Mouse (Mus musculus) forebrain, embryonic 10.5 days (tissue): ENCODE data around the gene Nhlrc4. TPM values are rescaled to one million over a fixed set of nuclear protein-coding genes. Genes with fewer than 3 reads are reported as not detected.

Source experiments
- DNase-seq: peaks from one replicate; pipeline ENCODE4 v3.0.0-alpha.2; 2017; ENCODE audit warnings: low spot score; ENCODE audit errors: extremely low spot score
- H3K27ac ChIP-seq: fragments of 300-500 bp; sonication (generic); 2 replicates; pipeline ENCODE4 v1.5.1; 2016; ENCODE audit warnings: mild to moderate bottlenecking
- H3K27me3 ChIP-seq: fragments of 300-500 bp; sonication (generic); 2 replicates; pipeline ENCODE4 v1.6.1; 2016; ENCODE audit warnings: mild to moderate bottlenecking; ENCODE audit not compliant: poor library complexity, severe bottlenecking
- H3K36me3 ChIP-seq: fragments of 300-500 bp; sonication (generic); replicated peaks from 2 replicates; pipeline ENCODE4 v1.6.1; 2016; ENCODE audit warnings: mild to moderate bottlenecking, moderate library complexity
- H3K4me1 ChIP-seq: fragments of 300-500 bp; sonication (generic); 2 replicates; pipeline ENCODE4 v1.6.1; 2016
- H3K4me3 ChIP-seq: fragments of 300-500 bp; sonication (generic); 2 replicates; pipeline ENCODE4 v1.5.1; 2016; ENCODE audit warnings: mild to moderate bottlenecking, moderate library complexity
- H3K9me3 ChIP-seq: fragments of 300-500 bp; sonication (generic); 2 replicates; pipeline ENCODE4 v1.6.1; 2016; ENCODE audit warnings: mild to moderate bottlenecking, moderate library complexity
- WGBS: fragments of 180-500 bp; shearing (Covaris S2); methylation state at CpG from one replicate; pipeline ENCODE4 v1.1.7; 2016; 5-methylcytosine and 5-hydroxymethylcytosine counted together
- polyA plus RNA-seq: library from polyadenylated mRNA; unstranded; fragments of >200 nt; fragmentation: Nextera tagmentation; extraction: Ambion mirVana; gene quantifications from 2 replicates; pipeline ENCODE4 v1.2.1, GENCODE M21; 2016

Gene Nhlrc4
- polyA plus RNA-seq, 1 experiment from 2014 or later: 0.89 TPM

GRCm38 (mm10) chr17:25970954-25971707, 26.4 kb upstream of the Nhlrc4 start:
- DNase-seq: no peak
- peaks cover 29% of the 10 kb centered on the region for H3K36me3 ChIP-seq
- H3K27ac ChIP-seq: no peak overlapping the region
- WGBS: 98% methylated on average over 4 of the region's 4 CpGs
- no peaks in the 10 kb centered on the region for H3K27me3 ChIP-seq
- no peak overlapping the region for H3K4me3 ChIP-seq
- no peaks in the 10 kb centered on the region for H3K4me1 ChIP-seq
- H3K9me3 ChIP-seq: no peaks in the 10 kb centered on the region

- DNase-seq: no peak
- peaks cover 27% of the 10 kb centered on the region for H3K36me3 ChIP-seq
- no peaks in the 10 kb centered on the region for H3K27me3 ChIP-seq
- H3K4me1 ChIP-seq: no peaks in the 10 kb centered on the region
- no peak overlapping the region for H3K4me3 ChIP-seq
- WGBS: 94% methylated on average over 9 of the region's 9 CpGs
- no peaks in the 10 kb centered on the region for H3K9me3 ChIP-seq
- no peak overlapping the region for H3K27ac ChIP-seq
These were observed 25.7 kb upstream of the Nhlrc4 start for GRCm38 (mm10) chr17:25970448-25970847.

GRCm38 (mm10) chr17:25968176-25968575, 23.4 kb upstream of the Nhlrc4 start:
- no peak overlapping the region for H3K27ac ChIP-seq
- H3K9me3 ChIP-seq: no peaks in the 10 kb centered on the region
- no peak for DNase-seq
- H3K36me3 ChIP-seq: peaks cover 47% of the 10 kb centered on the region
- H3K4me1 ChIP-seq: no peaks in the 10 kb centered on the region
- H3K4me3 ChIP-seq: no peak overlapping the region
- WGBS: 95% methylated on average over 1 of the region's 1 CpGs
- H3K27me3 ChIP-seq: no peaks in the 10 kb centered on the region

DNA sequence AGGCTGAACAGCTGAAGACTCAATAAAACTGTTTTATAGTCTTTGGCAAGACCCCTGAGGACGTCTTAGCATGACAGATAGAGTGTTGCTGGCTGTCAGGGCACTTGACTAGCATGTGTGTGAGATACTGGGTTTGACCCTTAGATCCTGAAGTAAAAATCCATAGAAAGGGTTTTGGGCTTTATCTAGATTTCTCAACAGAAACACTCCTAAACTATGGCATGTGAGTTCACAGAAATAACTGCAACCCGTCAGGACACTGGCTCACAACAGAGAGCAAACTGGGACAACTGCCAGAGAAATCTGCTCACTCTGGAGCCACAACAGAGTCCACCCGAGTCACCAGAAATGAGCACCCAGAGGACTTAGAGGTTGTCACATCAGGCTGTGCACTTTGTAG, 22.9 kb upstream of the Nhlrc4 start:
- no peaks in the 10 kb centered on the region for H3K4me1 ChIP-seq
- no peaks in the 10 kb centered on the region for H3K27me3 ChIP-seq
- H3K36me3 ChIP-seq: peaks cover 47% of the 10 kb centered on the region
- WGBS: 84% methylated on average over 3 of the region's 3 CpGs
- no peak overlapping the region for H3K27ac ChIP-seq
- H3K9me3 ChIP-seq: no peaks in the 10 kb centered on the region
- no peak overlapping the region for H3K4me3 ChIP-seq
- no peak for DNase-seq

- Histone ChIP-seq H3K36me3 (peaks cover 67% of the 10 kb centered on the region), H3K4me3 (no peak overlapping the region), H3K27ac (no peak overlapping the region), H3K9me3 (no peaks in the 10 kb centered on the region), H3K4me1 (no peaks in the 10 kb centered on the region), H3K27me3 (no peaks in the 10 kb centered on the region)
- WGBS: 92% methylated on average over 7 of the region's 7 CpGs
- no peak for DNase-seq
These were observed 19.5 kb upstream of the Nhlrc4 start for GRCm38 (mm10) chr17:25964271-25964670.

DNA sequence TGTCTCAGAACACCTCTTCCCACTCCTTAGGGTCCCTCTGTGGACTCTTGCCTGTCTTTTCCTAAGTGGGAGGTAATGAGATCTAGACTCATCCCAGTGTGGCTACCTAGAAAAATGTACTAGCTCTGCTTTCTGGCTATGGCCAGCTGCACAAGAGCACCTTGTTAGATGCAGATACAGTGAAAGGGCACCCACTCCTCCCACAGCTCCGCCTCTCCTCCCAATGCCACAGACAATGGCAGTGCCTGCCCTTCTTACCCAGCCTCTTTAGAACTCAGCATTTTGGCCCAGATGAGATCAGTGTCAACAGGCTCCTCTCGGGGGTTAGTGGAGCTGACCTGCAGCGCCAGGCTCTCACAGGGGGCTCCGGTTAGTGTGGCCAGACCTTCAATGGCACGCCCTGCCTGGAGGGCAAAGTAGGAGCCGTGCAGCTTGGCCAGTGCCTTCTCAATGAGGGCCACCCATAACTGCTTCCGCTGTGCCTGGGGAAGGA, 17.7 kb upstream of the Nhlrc4 start:
- Histone ChIP-seq H3K4me1 (0 out of 2 replicates have a peak, but pooled peaks cover 3% of the 10 kb centered on the region), H3K27me3 (no peaks in the 10 kb centered on the region), H3K36me3 (peaks cover 84% of the 10 kb centered on the region), H3K9me3 (no peaks in the 10 kb centered on the region), H3K4me3 (no peak overlapping the region), H3K27ac (no peak overlapping the region)
- WGBS: 94% methylated on average over 7 of the region's 7 CpGs
- DNase-seq: no peak

DNA sequence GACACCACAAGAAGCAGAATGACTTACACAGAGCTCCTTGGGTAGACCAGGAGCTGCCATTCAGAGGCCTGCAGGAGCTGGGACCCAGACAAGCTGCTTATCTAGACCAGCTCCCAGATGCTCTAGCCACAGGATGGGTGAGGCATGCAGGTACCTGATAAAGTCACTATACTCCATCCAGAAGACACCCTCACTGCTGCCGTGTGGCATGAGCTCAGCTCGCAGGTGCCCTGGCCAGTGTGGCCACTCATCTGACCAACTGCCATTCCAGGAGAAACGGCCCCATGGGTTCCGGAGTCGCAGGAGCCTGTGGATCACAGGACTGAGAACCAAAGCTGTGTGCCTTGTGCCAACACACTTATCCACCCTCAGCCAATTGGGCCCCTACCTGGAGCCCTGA, 16.8 kb upstream of the Nhlrc4 start:
- no peaks in the 10 kb centered on the region for H3K9me3 ChIP-seq
- peaks cover 85% of the 10 kb centered on the region for H3K36me3 ChIP-seq
- no peak for DNase-seq
- 94% methylated on average over 5 of the region's 5 CpGs for WGBS
- no peaks in the 10 kb centered on the region for H3K27me3 ChIP-seq
- H3K27ac ChIP-seq: no peak overlapping the region
- 0 out of 2 replicates have a peak, but pooled peaks cover 7% of the 10 kb centered on the region for H3K4me1 ChIP-seq
- H3K4me3 ChIP-seq: no peak overlapping the region

- Histone ChIP-seq H3K27ac (no peak overlapping the region), H3K4me1 (0 out of 2 replicates have a peak, but pooled peaks cover 12% of the 10 kb centered on the region), H3K9me3 (no peaks in the 10 kb centered on the region), H3K27me3 (peaks cover 1% of the 10 kb centered on the region), H3K36me3 (peaks cover 75% of the 10 kb centered on the region), H3K4me3 (no peak overlapping the region)
- DNase-seq: no peak
- WGBS: 92% methylated on average over 23 of the region's 23 CpGs
These were observed 15.1 kb upstream of the Nhlrc4 start for GRCm38 (mm10) chr17:25959630-25960467.

GRCm38 (mm10) chr17:25958771-25959494, 14.2 kb upstream of the Nhlrc4 start:
- Histone ChIP-seq H3K27ac (no peak overlapping the region), H3K4me3 (no peak overlapping the region), H3K9me3 (no peaks in the 10 kb centered on the region), H3K4me1 (0 out of 2 replicates have a peak, but pooled peaks cover 12% of the 10 kb centered on the region), H3K27me3 (peaks cover 10% of the 10 kb centered on the region), H3K36me3 (peaks cover 66% of the 10 kb centered on the region)
- WGBS: 95% methylated on average over 11 of the region's 11 CpGs
- DNase-seq: no peak

DNA sequence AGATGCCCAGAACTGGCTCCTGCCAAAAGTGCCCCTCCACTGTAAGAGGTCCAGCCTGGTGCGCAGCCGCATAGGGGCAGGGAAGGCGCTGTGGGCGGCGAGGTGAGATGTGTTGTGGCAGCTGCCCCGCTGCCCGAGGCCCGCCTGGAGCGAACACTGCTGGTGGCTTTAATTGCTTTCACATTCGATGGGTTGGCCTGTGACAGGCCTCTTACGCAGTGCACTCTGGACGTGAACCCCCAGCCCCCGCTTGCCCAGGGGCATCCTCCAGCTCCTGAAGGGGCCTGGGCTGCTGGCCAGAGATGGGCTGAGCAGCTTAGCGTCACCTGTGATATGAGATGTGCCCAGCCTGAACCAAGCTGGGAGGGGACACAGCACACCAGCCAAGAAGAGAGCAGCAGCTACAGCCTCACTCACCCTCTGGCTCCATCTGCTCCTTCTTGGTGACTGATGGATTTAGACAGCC, 12.9 kb upstream of the Nhlrc4 start:
- H3K36me3 ChIP-seq: peaks cover 53% of the 10 kb centered on the region
- WGBS: 80% methylated on average over 14 of the region's 14 CpGs
- 0 out of 2 replicates have a peak, but pooled peaks cover 12% of the 10 kb centered on the region for H3K4me1 ChIP-seq
- DNase-seq: no peak
- no peaks in the 10 kb centered on the region for H3K9me3 ChIP-seq
- H3K27ac ChIP-seq: no peak overlapping the region
- no peak overlapping the region; the same call in 1 of the 2 replicates for H3K4me3 ChIP-seq
- peaks cover 24% of the 10 kb centered on the region for H3K27me3 ChIP-seq

- 84% methylated on average over 7 of the region's 7 CpGs for WGBS
- H3K27me3 ChIP-seq: peaks cover 34% of the 10 kb centered on the region
- DNase-seq: no peak
- peaks cover 43% of the 10 kb centered on the region for H3K36me3 ChIP-seq
- peaks cover 20% of the 10 kb centered on the region for H3K4me1 ChIP-seq
- H3K27ac ChIP-seq: no peak overlapping the region
- no peak overlapping the region for H3K4me3 ChIP-seq
- H3K9me3 ChIP-seq: no peaks in the 10 kb centered on the region
These were observed 11.9 kb upstream of the Nhlrc4 start for GRCm38 (mm10) chr17:25956631-25957030.

DNA sequence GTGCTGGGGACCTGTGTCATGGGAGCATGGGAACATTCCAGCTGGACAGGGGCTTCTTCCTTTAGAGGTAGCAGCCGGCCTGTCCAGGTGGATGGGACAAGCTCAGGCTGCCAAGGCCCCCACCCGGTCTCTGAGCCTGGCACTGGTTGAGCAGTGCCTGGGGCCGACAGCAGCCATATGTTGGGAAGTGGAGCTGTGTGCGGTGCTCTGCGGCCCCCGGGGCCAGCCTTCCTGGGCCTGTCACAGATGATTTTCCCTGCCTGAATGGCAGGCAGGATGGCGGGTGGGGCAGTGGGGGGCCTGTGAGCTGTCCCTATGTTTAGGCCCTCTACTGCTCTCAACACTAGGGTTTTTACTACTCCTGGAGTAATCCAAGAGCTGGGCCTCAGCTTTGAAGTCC, 11.4 kb upstream of the Nhlrc4 start:
- no peak for DNase-seq
- Histone ChIP-seq H3K27me3 (peaks cover 38% of the 10 kb centered on the region), H3K27ac (no peak overlapping the region), H3K9me3 (no peaks in the 10 kb centered on the region), H3K36me3 (peaks cover 39% of the 10 kb centered on the region), H3K4me1 (peaks cover 24% of the 10 kb centered on the region), H3K4me3 (no peak overlapping the region)
- 83% methylated on average over 7 of the region's 7 CpGs for WGBS
